Mouse (Mus musculus) brain, adult 2 months (tissue): ENCODE data around the gene Gm49361.
"Not testable (repeated sequence)": the region's sequence is repeated elsewhere in the genome, so short reads cannot be mapped to it uniquely, and the experiment has no call there.

Source experiments
- DNase-seq: peaks from one replicate; pipeline ENCODE4 v3.0.0; 2011; ENCODE audit warnings: low read depth, low spot score

The Gm49361 gene

GRCm38 (mm10) chr14:57691316-57691715, 54.6 kb downstream of the Gm49361 start:
- DNase-seq: no peak

- no peak for DNase-seq
Observed at GRCm38 (mm10) chr14:57690681-57691080, 55.2 kb downstream of the Gm49361 start.

- DNase-seq: not testable (repeated sequence)
Observed at GRCm38 (mm10) chr14:57688066-57688465, 57.8 kb downstream of the Gm49361 start.

- DNase-seq: no peak
Observed at GRCm38 (mm10) chr14:57687441-57687840, 58.5 kb downstream of the Gm49361 start.

GRCm38 (mm10) chr14:57686647-57687046, 59.3 kb downstream of the Gm49361 start:
- no peak for DNase-seq

GRCm38 (mm10) chr14:57684579-57684978, 61.3 kb downstream of the Gm49361 start:
- peak; percentile 48 for DNase-seq

GRCm38 (mm10) chr14:57682751-57683150, 63.2 kb downstream of the Gm49361 start:
- no peak for DNase-seq

- peak; percentile 88 for DNase-seq
Observed at GRCm38 (mm10) chr14:57679958-57680535, 65.9 kb downstream of the Gm49361 start.

GRCm38 (mm10) chr14:57679523-57679922, 66.4 kb downstream of the Gm49361 start:
- no peak for DNase-seq

- DNase-seq: peak; percentile 24
Observed at GRCm38 (mm10) chr14:57675481-57675880, 70.4 kb downstream of the Gm49361 start.

GRCm38 (mm10) chr14:57665628-57665950, 80.3 kb downstream of the Gm49361 start:
- peak; percentile 10 for DNase-seq

- DNase-seq: peak; percentile 91
Observed at GRCm38 (mm10) chr14:57664822-57665627, 80.9 kb downstream of the Gm49361 start, which contains the start of gene Xpo4. Xpo4 (minus strand) TSS chr14:57665430.

- DNase-seq: no peak
Observed at GRCm38 (mm10) chr14:57664311-57664821, 81.5 kb downstream of the Gm49361 start.

GRCm38 (mm10) chr14:57663630-57664029, 82.3 kb downstream of the Gm49361 start:
- DNase-seq: no peak

- no peak for DNase-seq
Observed at GRCm38 (mm10) chr14:57658301-57658700, 87.6 kb downstream of the Gm49361 start.

GRCm38 (mm10) chr14:57657500-57657899, 88.4 kb downstream of the Gm49361 start:
- DNase-seq: no peak

GRCm38 (mm10) chr14:57656519-57656918, 89.4 kb downstream of the Gm49361 start:
- not testable (repeated sequence) for DNase-seq

- DNase-seq: peak; percentile 31
Observed at GRCm38 (mm10) chr14:57649501-57649900, 96.4 kb downstream of the Gm49361 start.

- DNase-seq: no peak
Observed at GRCm38 (mm10) chr14:57646155-57646554, 99.7 kb downstream of the Gm49361 start.

GRCm38 (mm10) chr14:57639153-57639552, 106.8 kb downstream of the Gm49361 start:
- DNase-seq: no peak

- DNase-seq: no peak
Observed at GRCm38 (mm10) chr14:57634141-57634540, 111.8 kb downstream of the Gm49361 start.

- no peak for DNase-seq
Observed at GRCm38 (mm10) chr14:57629595-57629994, 116.3 kb downstream of the Gm49361 start.

GRCm38 (mm10) chr14:57622934-57623333, 123.0 kb downstream of the Gm49361 start:
- DNase-seq: no peak
